Mouse (Mus musculus): ENCODE measurements around the gene Ckap5.

DNA sequence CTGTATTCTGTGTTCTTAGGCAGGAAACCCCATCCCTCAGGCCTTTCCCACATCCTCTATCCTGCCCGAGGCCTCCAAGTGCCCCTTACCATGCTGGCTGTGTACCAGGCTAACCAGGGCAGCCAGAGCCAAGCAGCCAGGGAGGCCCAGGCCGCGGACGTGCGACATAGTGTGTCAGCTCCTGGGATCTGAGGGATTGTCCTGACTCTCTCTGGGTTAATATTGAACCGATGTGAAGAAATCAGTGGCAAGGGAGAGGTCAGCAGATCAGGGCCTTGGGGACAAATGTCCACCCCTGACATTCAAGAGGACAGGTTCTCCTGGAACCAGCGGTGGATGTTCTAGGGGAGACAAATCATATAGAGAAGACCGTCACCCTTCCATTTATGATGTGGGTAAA is 109.7 kb downstream of the Ckap5 start, which contains the start of gene F2:
- no peak for TF ChIP-seq POLR2A (IDR thresholded peaks at IDR 0.05; ENCODE audit: borderline replicate concordance, insufficient read depth, low read length)
- no peak for TF ChIP-seq CTCF (IDR thresholded peaks at IDR 0.05; ENCODE audit: borderline replicate concordance, insufficient read depth, low read depth, low read length)
